In the genomic region with DNA sequence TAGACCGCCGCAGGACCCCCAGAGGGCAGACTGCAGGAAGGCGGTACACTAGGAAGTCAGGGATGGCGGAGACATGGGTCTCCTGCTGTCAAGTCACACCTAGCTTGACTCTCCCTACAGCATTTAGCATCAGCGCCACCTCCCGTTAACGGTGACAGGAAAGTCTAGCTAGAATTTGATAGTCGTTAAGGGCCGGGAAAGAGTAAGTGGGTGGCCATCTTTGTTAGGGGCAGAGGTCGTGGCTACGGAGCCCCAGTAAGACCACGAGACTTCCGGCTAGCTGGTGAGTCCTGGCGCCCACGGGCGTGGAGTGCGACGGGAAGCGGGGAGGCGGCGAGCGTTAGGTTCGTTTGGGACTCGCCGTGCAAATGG, we compare ENCODE assay signal across 8 mouse cellular contexts. TPM values are rescaled to one million over a fixed set of nuclear protein-coding genes. Genes with fewer than 3 reads are reported as not detected.
A peak's percentile ranks its signal among the peaks of the same experiment; 100 is the strongest.
DNase-seq lines count a peak whose midpoint lies in the region; ATAC-seq and TF ChIP-seq lines count a peak whose summit lies in the region.

A gene (plus strand): TSS at position 286 of the 372 bp plus-strand sequence.
A gene (plus strand): TSS at position 302 of the 372 bp plus-strand sequence.

- DNase-seq in ES-E14 (ENCODE audit: low read depth, low spot score): peak; percentile 80
- peak; percentile 92 for DNase-seq in cerebellum, adult 11-12 months
- peak; percentile 91 for DNase-seq in forebrain, embryonic 14.5 days (ENCODE audit: low spot score)
- peak; percentile 85 to 89 for DNase-seq in heart, postnatal 14 days
- peak; percentile 83 for DNase-seq in large intestine, adult 2 months (ENCODE audit: low read depth, low spot score)
- peak; percentile 90 for DNase-seq in testis, postnatal 10 days (ENCODE audit: low spot score)

- peak; percentile 80 for ATAC-seq in forebrain, embryonic 14.5 days
- peak; percentile 83 for ATAC-seq in liver, embryonic 16.5 days (ENCODE audit: low read depth)
- ATAC-seq in neural tube, embryonic 14.5 days (ENCODE audit: low read depth): peak; percentile 91

- H3K36me3 ChIP-seq in ES-E14 (ENCODE audit: control insufficient read depth, insufficient read depth, low read length, poor library complexity, severe bottlenecking): no peaks in the 10 kb centered on the region
- no peaks in the 10 kb centered on the region for H3K36me3 ChIP-seq in forebrain, embryonic 14.5 days (ENCODE audit: control insufficient read depth, insufficient read depth, low read length)
- no peaks in the 10 kb centered on the region for H3K36me3 ChIP-seq in liver, embryonic 16.5 days (ENCODE audit: control insufficient read depth, insufficient read depth)
- no peaks in the 10 kb centered on the region for H3K36me3 ChIP-seq in neural tube, embryonic 14.5 days (ENCODE audit: control insufficient read depth, insufficient read depth, low read length)

- in situ Hi-C loops in ES-E14 (cut with MboI; ENCODE audit: low sequenced_read_pairs in 2 of 2, unreplicated experiment in 2 of 2): no loop called here

- peak within 1 kb of the TSS; percentile 100 for H3K4me2 ChIP-seq in forebrain, embryonic 14.5 days (ENCODE audit: low read length)
- peak within 1 kb of the TSS; percentile 100 for H3K4me2 ChIP-seq in liver, embryonic 16.5 days (ENCODE audit: low read depth, low read length)
- peak within 1 kb of the TSS; percentile 74 for H3K4me2 ChIP-seq in neural tube, embryonic 14.5 days (ENCODE audit: low read depth, low read length)

- no peaks in the 10 kb centered on the region for H3K27me3 ChIP-seq in forebrain, embryonic 14.5 days (replicated peaks; ENCODE audit: control insufficient read depth, insufficient read depth, low read length)
- H3K27me3 ChIP-seq in liver, embryonic 16.5 days (ENCODE audit: control insufficient read depth, insufficient read depth, low read depth, low read length): no peaks in the 10 kb centered on the region; the same call in 1 of the 2 replicates
- H3K27me3 ChIP-seq in neural tube, embryonic 14.5 days (ENCODE audit: control insufficient read depth, insufficient read depth, low read length): peaks cover 3% of the 10 kb centered on the region; the same call in 1 of the 2 replicates

- H3K4me3 ChIP-seq in ES-E14 (ENCODE audit: insufficient read depth in 1 of 2, low read depth in 1 of 2, low read length in 2 of 2, poor library complexity in 1 of 2, severe bottlenecking in 1 of 2): peak within 1 kb of the TSS; percentile 79 to 83
- peak within 1 kb of the TSS; percentile 72 for H3K4me3 ChIP-seq in forebrain, embryonic 14.5 days (ENCODE audit: low read depth, low read length)
- H3K4me3 ChIP-seq in liver, embryonic 16.5 days (ENCODE audit: low read depth, low read length): peak within 1 kb of the TSS; percentile 86
- H3K4me3 ChIP-seq in neural tube, embryonic 14.5 days (ENCODE audit: low read depth, low read length): peak within 1 kb of the TSS; percentile 53

- WGBS in forebrain, embryonic 14.5 days: 1% methylated on average over 25 of the region's 25 CpGs
- under 1% methylated on average over 25 of the region's 25 CpGs for WGBS in large intestine, adult 2 months
- WGBS in liver, embryonic 16.5 days (ENCODE audit: insufficient replicate concordance): under 1% methylated on average over 25 of the region's 25 CpGs
- under 1% methylated on average over 25 of the region's 25 CpGs for WGBS in neural tube, embryonic 14.5 days

- no peaks in the 10 kb centered on the region for H3K9me3 ChIP-seq in ES-E14 (ENCODE audit: control insufficient read depth, insufficient read depth, low read depth, low read length)
- H3K9me3 ChIP-seq in forebrain, embryonic 14.5 days (replicated peaks; ENCODE audit: control insufficient read depth, low read length): no peaks in the 10 kb centered on the region
- H3K9me3 ChIP-seq in liver, embryonic 16.5 days (replicated peaks; ENCODE audit: control insufficient read depth, low read length): no peaks in the 10 kb centered on the region
- H3K9me3 ChIP-seq in neural tube, embryonic 14.5 days (ENCODE audit: control insufficient read depth, low read length): no peaks in the 10 kb centered on the region

- intact Hi-C loops in heart, postnatal 14 days (cut with DNase I): loop anchor here (1.0 to 2.0 kb wide), 3 partner anchors 23 to 103 kb away; a partner anchor contains a TSS

- H3K4me1 ChIP-seq in ES-E14 (ENCODE audit: control insufficient read depth in 2 of 2, insufficient read depth in 2 of 2, low read length in 2 of 2, poor library complexity in 1 of 2): no peaks in the 10 kb centered on the region
- peaks cover 12% of the 10 kb centered on the region for H3K4me1 ChIP-seq in forebrain, embryonic 14.5 days (ENCODE audit: control insufficient read depth, insufficient read depth, low read length)
- H3K4me1 ChIP-seq in liver, embryonic 16.5 days (ENCODE audit: control insufficient read depth, low read depth, low read length): peaks cover 24% of the 10 kb centered on the region
- peaks cover 16% of the 10 kb centered on the region for H3K4me1 ChIP-seq in neural tube, embryonic 14.5 days (ENCODE audit: control insufficient read depth, insufficient read depth, low read length)

- H3K27ac ChIP-seq in ES-E14 (ENCODE audit: insufficient read depth, low read depth, low read length, poor library complexity, severe bottlenecking): no peak within 1 kb of the TSS
- peak within 1 kb of the TSS; percentile 66 for H3K27ac ChIP-seq in forebrain, embryonic 14.5 days (ENCODE audit: low read depth, low read length)
- H3K27ac ChIP-seq in liver, embryonic 16.5 days (ENCODE audit: low read length): peak within 1 kb of the TSS; percentile 85
- peak within 1 kb of the TSS; percentile 76 for H3K27ac ChIP-seq in neural tube, embryonic 14.5 days (ENCODE audit: low read depth, low read length)

- peak within 1 kb of the TSS; percentile 76 for H3K9ac ChIP-seq in ES-E14 (ENCODE audit: insufficient read depth, low read depth, low read length, poor library complexity, severe bottlenecking)
- H3K9ac ChIP-seq in forebrain, embryonic 14.5 days (ENCODE audit: low read length): peak within 1 kb of the TSS; percentile 80
- peak within 1 kb of the TSS; percentile 90 for H3K9ac ChIP-seq in liver, embryonic 16.5 days (ENCODE audit: low read depth, low read length)
- peak within 1 kb of the TSS; percentile 78 for H3K9ac ChIP-seq in neural tube, embryonic 14.5 days (replicated peaks; ENCODE audit: low read depth, low read length)

TF ChIP-seq in ES-E14, 5 proteins besides CTCF, POLR2A, EP300 and RAD21:
- TF ChIP-seq ZC3H11A (IDR thresholded peaks at IDR 0.05; ENCODE audit: borderline replicate concordance, low read depth, low read length) (no peak), MAFK (IDR thresholded peaks at IDR 0.05; ENCODE audit: insufficient read depth, low read depth, low read length) (no peak), ZNF384 (IDR thresholded peaks at IDR 0.05; ENCODE audit: low read depth, low read length) (no peak), CHD2 (IDR thresholded peaks at IDR 0.05; ENCODE audit: low read depth, low read length) (0 out of 2 replicates have a peak, but pooled peaks have one; percentile 47), HCFC1 (IDR thresholded peaks at IDR 0.05; ENCODE audit: borderline replicate concordance, insufficient read depth, low read length) (peak; percentile 87)

RNA-seq across cellular contexts. Expression of the first gene that starts in this region (rescaled TPM):
- 4.6 and 4.7 TPM in 2 replicates for total RNA-seq in ES-E14 (2012; rRNA removed)
- polyA plus RNA-seq in forebrain, embryonic 14.5 days (2014; fragmentation: Nextera tagmentation; extraction: Ambion mirVana): 1.9 TPM in 2 replicates
- 1 to 10 TPM; 1.0 to 1.8 TPM for total RNA-seq in heart, postnatal 14 days (2021)
- polyA plus RNA-seq in large intestine, adult 2 months (2012; rRNA removed): 1.6 and 6.5 TPM in 2 replicates
- polyA plus RNA-seq in liver, embryonic 16.5 days (2015; fragmentation: Nextera tagmentation; extraction: Ambion mirVana): 0.59 and 1.1 TPM in 2 replicates
- 5.6 and 6.3 TPM in 2 replicates for polyA plus RNA-seq in neural tube, embryonic 14.5 days (2014; fragmentation: Nextera tagmentation; extraction: Ambion mirVana)

RNA-seq across cellular contexts. Expression of the second gene that starts in this region (rescaled TPM):
- total RNA-seq in ES-E14 (2012; rRNA removed): 1.3 and 1.8 TPM in 2 replicates
- 1.9 and 2.7 TPM in 2 replicates for polyA plus RNA-seq in forebrain, embryonic 14.5 days (2014; fragmentation: Nextera tagmentation; extraction: Ambion mirVana)
- total RNA-seq in heart, postnatal 14 days (2021): 1 to 10 TPM; 1.4 to 1.6 TPM
- polyA plus RNA-seq in large intestine, adult 2 months (2012; rRNA removed): 3.7 and 5.3 TPM in 2 replicates
- 0.81 and 1.1 TPM in 2 replicates for polyA plus RNA-seq in liver, embryonic 16.5 days (2015; fragmentation: Nextera tagmentation; extraction: Ambion mirVana)
- 3.7 and 4.3 TPM in 2 replicates for polyA plus RNA-seq in neural tube, embryonic 14.5 days (2014; fragmentation: Nextera tagmentation; extraction: Ambion mirVana)
